Mouse (Mus musculus) olfactory bulb, adult 2 months (tissue): ENCODE results near the gene Gprc5c. TPM values are rescaled to one million over a fixed set of nuclear protein-coding genes. Genes with fewer than 3 reads are reported as not detected.

Experiments
- H3K27ac ChIP-seq: fragments of 200-500 bp; 2 replicates; pipeline ENCODE4 v1.5.1; 2012; ENCODE audit warnings: low read depth, low read length; ENCODE audit not compliant: insufficient read depth
- H3K4me1 ChIP-seq: fragments of 200-500 bp; 2 replicates; pipeline ENCODE4 v1.6.1; 2012; ENCODE audit warnings: low read length; ENCODE audit not compliant: control insufficient read depth, insufficient read depth
- H3K4me3 ChIP-seq: fragments of 200-500 bp; 2 replicates; pipeline ENCODE4 v1.5.1; 2012; ENCODE audit warnings: mild to moderate bottlenecking, low read depth, low read length, moderate library complexity; ENCODE audit not compliant: insufficient read depth
- CTCF ChIP-seq: fragments of 200-500 bp; IDR thresholded peaks from 2 replicates; pipeline ENCODE4 v1.5.1; 2012; ENCODE audit warnings: low read depth, mild to moderate bottlenecking, low read length, moderate library complexity; ENCODE audit not compliant: insufficient read depth
- POLR2A ChIP-seq: fragments of 200-500 bp; IDR thresholded peaks from 2 replicates; pipeline ENCODE4 v1.6.1; 2012; ENCODE audit warnings: mild to moderate bottlenecking, low read depth, low read length, moderate library complexity; ENCODE audit not compliant: insufficient read depth
- WGBS: fragments of 180-500 bp; shearing (Covaris S2); methylation state at CpG from one replicate; pipeline ENCODE4 v1.1.7; 2018; 5-methylcytosine and 5-hydroxymethylcytosine counted together
- polyA plus RNA-seq: library from polyadenylated mRNA; stranded (reverse); fragments of >200 nt; gene quantifications from 2 replicates; pipeline ENCODE4 v1.2.4, GENCODE M21; 2012; ENCODE audit warnings: low replicate concordance; ENCODE audit not compliant: missing spikeins, insufficient read depth, insufficient read length

The Gprc5c gene
- polyA plus RNA-seq, 1 experiment = not detected

- Histone ChIP-seq H3K4me3 (no peak overlapping the region), H3K27ac (no peak overlapping the region), H3K4me1 (peaks cover 6% of the 10 kb centered on the region; the same call in 1 of the 2 replicates)
- TF ChIP-seq CTCF (no peak), POLR2A (no peak)
- 90% methylated on average over 3 of the region's 3 CpGs for WGBS
Measured at GRCm38 (mm10) chr11:114862687-114863086, 11.7 kb downstream of the Gprc5c start.

GRCm38 (mm10) chr11:114863918-114864420, 13.0 kb downstream of the Gprc5c start:
- no peak overlapping the region for H3K27ac ChIP-seq
- H3K4me1 ChIP-seq = peaks cover 6% of the 10 kb centered on the region; the same call in 1 of the 2 replicates
- TF ChIP-seq POLR2A = no peak
- no peak for TF ChIP-seq CTCF
- 93% methylated on average over 21 of the region's 21 CpGs for WGBS
- no peak overlapping the region for H3K4me3 ChIP-seq

- 58% methylated on average over 5 of the region's 5 CpGs for WGBS
- no peak overlapping the region for H3K4me3 ChIP-seq
- peaks cover 6% of the 10 kb centered on the region; the same call in 1 of the 2 replicates for H3K4me1 ChIP-seq
- no peak overlapping the region for H3K27ac ChIP-seq
- no peak for TF ChIP-seq POLR2A
- TF ChIP-seq CTCF = no peak
Measured at GRCm38 (mm10) chr11:114865999-114866398, 15.0 kb downstream of the Gprc5c start.

DNA sequence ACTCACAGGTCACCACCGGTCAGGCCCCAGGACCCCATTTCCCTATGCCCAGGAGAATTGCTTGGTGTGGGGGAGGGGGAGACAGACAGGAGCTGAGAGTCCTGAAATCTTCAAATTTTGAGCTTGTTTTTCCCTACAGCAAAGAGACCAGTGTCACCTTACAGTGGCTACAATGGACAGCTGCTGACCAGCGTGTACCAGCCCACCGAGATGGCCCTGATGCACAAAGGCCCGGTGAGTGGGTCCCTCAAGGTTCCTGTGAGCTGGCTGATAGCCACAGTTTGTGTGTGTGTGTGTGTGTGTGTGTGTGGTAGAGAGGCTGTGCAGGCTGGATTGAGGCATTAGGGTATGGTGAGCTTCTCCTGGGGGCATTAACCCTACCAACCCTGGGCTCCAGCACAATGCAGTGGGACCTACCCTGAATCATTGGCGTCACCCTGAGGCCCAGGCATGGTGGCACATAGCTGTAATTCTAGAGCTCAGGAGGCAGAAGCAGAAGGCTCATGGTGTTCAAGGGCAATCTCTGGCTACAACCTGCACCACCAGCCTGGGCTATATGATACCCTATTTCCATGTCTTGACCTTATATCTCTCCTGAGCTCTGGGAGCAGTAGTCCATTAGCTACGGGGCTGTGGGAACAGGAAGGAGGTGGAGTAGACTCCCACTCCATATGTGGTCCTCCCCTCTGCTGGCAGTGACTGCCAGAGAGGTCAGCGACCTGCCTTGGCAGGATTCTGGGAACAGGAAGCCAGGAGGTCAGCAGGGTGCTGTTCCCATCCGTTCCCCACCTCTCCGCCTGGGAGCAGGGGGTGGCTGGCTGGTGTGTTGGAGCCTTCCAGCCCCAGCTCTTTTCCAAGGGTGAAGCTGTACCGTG, 15.8 kb downstream of the Gprc5c start:
- H3K4me3 ChIP-seq = no peak overlapping the region
- WGBS = 61% methylated on average over 10 of the region's 10 CpGs

GRCm38 (mm10) chr11:114867361-114868235, 16.6 kb downstream of the Gprc5c start:
- TF ChIP-seq CTCF = no peak
- Histone ChIP-seq H3K27ac (no peak overlapping the region), H3K4me1 (peaks cover 6% of the 10 kb centered on the region; the same call in 1 of the 2 replicates), H3K4me3 (no peak overlapping the region)
- whole genome bisulfite sequencing = 74% methylated on average over 11 of the region's 11 CpGs

More for the DNA sequence above, 15.8 kb downstream of the Gprc5c start:
- H3K27ac ChIP-seq = no peak overlapping the region
- H3K4me1 ChIP-seq = peaks cover 6% of the 10 kb centered on the region; the same call in 1 of the 2 replicates
- no peak for TF ChIP-seq POLR2A
- TF ChIP-seq CTCF = no peak

DNA sequence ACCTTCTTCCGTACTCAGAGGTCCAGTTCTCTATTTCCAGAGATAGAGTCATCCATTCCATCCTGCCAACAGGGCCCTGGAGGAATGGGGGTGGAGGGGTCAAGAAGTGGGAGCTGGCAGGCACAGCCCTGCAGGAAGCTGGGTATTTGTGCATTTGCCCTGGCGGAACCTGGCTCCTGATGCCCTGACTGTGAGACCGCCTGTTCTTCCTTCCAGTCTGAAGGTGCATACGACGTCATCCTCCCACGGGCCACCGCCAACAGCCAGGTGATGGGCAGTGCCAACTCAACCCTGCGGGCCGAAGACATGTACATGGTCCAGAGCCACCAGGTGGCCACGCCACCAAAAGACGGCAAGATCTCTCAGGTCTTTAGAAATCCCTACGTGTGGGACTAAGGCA, 17.3 kb downstream of the Gprc5c start:
- Histone ChIP-seq H3K4me1 (peaks cover 9% of the 10 kb centered on the region), H3K4me3 (no peak overlapping the region), H3K27ac (no peak overlapping the region)
- WGBS = 93% methylated on average over 12 of the region's 12 CpGs
- TF ChIP-seq CTCF (no peak), POLR2A (no peak)

GRCm38 (mm10) chr11:114869787-114870186, 18.8 kb downstream of the Gprc5c start:
- Histone ChIP-seq H3K4me1 (peaks cover 9% of the 10 kb centered on the region), H3K27ac (no peak overlapping the region), H3K4me3 (no peak overlapping the region)
- TF ChIP-seq POLR2A (no peak), CTCF (no peak)
- WGBS = 97% methylated on average over 1 of the region's 1 CpGs

GRCm38 (mm10) chr11:114871540-114871939, 20.6 kb downstream of the Gprc5c start:
- no peak overlapping the region for H3K27ac ChIP-seq
- H3K4me1 ChIP-seq = peaks cover 17% of the 10 kb centered on the region
- no peak overlapping the region for H3K4me3 ChIP-seq
- WGBS = 80% methylated on average over 2 of the region's 2 CpGs
- no peak for TF ChIP-seq POLR2A
- TF ChIP-seq CTCF = no peak
